Mouse (Mus musculus): ENCODE data around the gene Myrf.

- TF ChIP-seq CTCF (IDR thresholded peaks at IDR 0.05) (no peak), EP300 (IDR thresholded peaks at IDR 0.05) (no peak)
Measured at GRCm38 (mm10) chr19:10242916-10243315, 2.4 kb upstream of the Myrf start.
